Mouse (Mus musculus): ENCODE data around the gene Zfp202.

DNA sequence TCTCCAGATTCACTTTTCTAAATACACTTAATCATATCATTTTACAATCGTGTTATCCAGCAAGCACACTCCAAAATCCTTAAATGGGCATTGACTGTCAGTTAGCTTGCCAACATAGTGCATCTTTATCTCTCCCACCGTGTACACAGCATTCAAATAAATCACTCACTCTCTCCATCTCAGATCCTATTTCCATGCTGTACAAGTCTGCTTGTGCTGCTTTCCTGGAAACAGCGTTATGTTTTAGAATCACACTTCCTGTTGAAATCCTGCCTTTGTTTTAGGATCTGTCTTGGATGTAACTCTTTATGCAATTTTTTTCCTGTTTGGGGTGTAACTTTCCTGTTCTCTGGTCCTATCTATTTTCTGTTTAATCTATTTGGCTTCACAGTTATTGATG is 60.3 kb downstream of the Zfp202 start:
- TF ChIP-seq CTCF (IDR thresholded peaks at IDR 0.05; ENCODE audit: control insufficient read depth, insufficient read depth, low read length) (no peak), POLR2A (IDR thresholded peaks at IDR 0.05; ENCODE audit: borderline replicate concordance, control insufficient read depth, low read depth, low read length) (no peak)

Data from bone marrow, adult 2 months (tissue).